Mouse (Mus musculus) liver, adult 2 months (tissue): ENCODE measurements around the gene Ednra.

Experiments used
- CTCF ChIP-seq: fragments of 200-500 bp; IDR thresholded peaks from 2 replicates; pipeline ENCODE4 v1.5.1; 2011; ENCODE audit warnings: low read depth, low read length, control low read depth
- POLR2A ChIP-seq: fragments of 200-500 bp; IDR thresholded peaks from 2 replicates; pipeline ENCODE4 v1.6.1; 2011; ENCODE audit warnings: low read length, control low read depth; ENCODE audit not compliant: insufficient read depth; ENCODE audit errors: extremely low read depth

GRCm38 (mm10) chr8:77698028-77698427, 26.2 kb downstream of the Ednra start:
- no peak for TF ChIP-seq POLR2A
- TF ChIP-seq CTCF, result no peak
